Mouse (Mus musculus) Patski (cell line): ENCODE data around the gene Slco3a1. TPM values are rescaled to one million over a fixed set of nuclear protein-coding genes. Genes with fewer than 3 reads are reported as not detected.

Experiments
- ATAC-seq: fragments of 100-300 bp; one replicate; pipeline ENCODE4 v1.8.0; 2021
- CTCF ChIA-PET: fragments of 350-600 bp; sonication (Branson Sonifier 250); formaldehyde crosslinking; loops from one replicate; lab custom pipeline; 2022; ENCODE audit warnings: inconsistent platforms; lab: Charles Lee
- POLR2A ChIA-PET: fragments of 350-600 bp; sonication (Branson Sonifier 250); formaldehyde crosslinking; loops from one replicate; lab custom pipeline; 2022; ENCODE audit warnings: antibody characterized with exemption, inconsistent platforms; lab: Charles Lee
- DNase-seq: peaks from one replicate; pipeline ENCODE4 v3.0.0-alpha.2; 2011; ENCODE audit warnings: low read depth, low spot score
- H3K27me3 ChIP-seq: fragments of 371-371 bp; one replicate; pipeline ENCODE4 v1.5.1; 2021
- CTCF ChIP-seq: fragments of 100-300 bp; IDR thresholded peaks from one replicate; pipeline ENCODE4 v1.5.1; 2021
- in situ Hi-C: fragments of 300-500 bp; cut with MboI; formaldehyde crosslinking; loops from 3 replicates; pipeline ENCODE4 v1.11.1; 2018; ENCODE audit warnings: low pct_unique_long_range_greater_than_20kb, mixed read lengths
- polyA plus RNA-seq: library from polyadenylated mRNA; unstranded; gene quantifications from one replicate; pipeline ENCODE4 v1.2.3, GENCODE M21; 2021

Gene Slco3a1
- polyA plus RNA-seq, 1 experiment from 2014 or later: 25.3 TPM

DNA sequence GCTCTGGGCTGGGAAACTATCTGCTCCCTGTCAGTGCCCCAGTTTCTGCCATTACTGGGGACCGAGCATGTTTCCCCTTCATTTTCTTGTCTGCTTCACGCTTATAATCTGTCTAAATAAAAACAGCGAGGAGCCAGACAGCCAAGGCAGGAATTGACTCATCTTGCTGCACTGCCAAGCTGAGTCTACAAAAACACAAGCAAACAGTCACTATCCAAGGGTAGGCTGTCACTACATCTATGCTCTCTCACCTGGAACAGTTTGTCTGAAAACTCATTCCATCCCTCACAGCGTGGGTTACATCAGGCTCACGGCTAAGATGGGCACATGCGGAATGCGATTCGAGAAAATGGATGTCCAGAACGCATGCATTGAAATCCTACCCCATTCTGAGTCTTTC lies 207.6 kb downstream of the Slco3a1 start:
- ChIA-PET POLR2A (interaction anchor here (0.5 kb wide), 1 partner anchor 67 kb away, joined by 3 read pairs; no protein-coding TSS in a partner anchor), CTCF (interaction anchor here (1.3 kb wide), 1 partner anchor 10 kb away, joined by 5 read pairs; no protein-coding TSS in a partner anchor)
- peak; percentile 74 for ATAC-seq
- no peak for TF ChIP-seq CTCF
- in situ Hi-C loops: loop anchor here (10.0 to 25.0 kb wide), 2 partner anchors 302 to 910 kb away; no protein-coding TSS in a partner anchor
- DNase-seq: peak; percentile 42
- no peaks in the 10 kb centered on the region for H3K27me3 ChIP-seq

DNA sequence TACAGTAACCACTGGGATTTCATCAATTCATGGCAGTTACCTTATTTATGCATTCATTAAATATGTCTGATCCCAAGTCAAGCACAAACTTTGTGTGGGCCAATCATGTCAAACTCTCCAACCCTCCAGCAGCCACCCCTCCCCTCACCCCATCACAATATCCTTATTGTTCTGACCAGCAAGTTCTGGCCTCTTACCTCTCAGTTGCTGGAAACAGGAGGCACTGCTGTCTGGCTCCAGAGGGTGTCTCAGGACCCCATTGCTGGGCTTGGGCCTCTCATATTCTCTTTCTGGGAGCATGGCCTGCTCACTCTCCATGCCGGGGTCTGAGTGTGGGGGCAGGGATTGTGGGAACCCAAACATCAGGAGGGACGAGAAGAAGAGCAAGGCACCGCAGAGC lies 208.1 kb downstream of the Slco3a1 start:
- CTCF ChIA-PET: interaction anchor here (2.9 kb wide), 1 partner anchor 8 kb away, joined by 9 read pairs; no protein-coding TSS in a partner anchor
- in situ Hi-C loops: loop anchor here (10.0 to 25.0 kb wide), 2 partner anchors 302 to 909 kb away; no protein-coding TSS in a partner anchor
- ATAC-seq (no peak), DNase-seq (no peak)
- POLR2A ChIA-PET: interaction anchor here (0.5 kb wide), 1 partner anchor 66 kb away, joined by 3 read pairs; no protein-coding TSS in a partner anchor
- no peak for TF ChIP-seq CTCF
- H3K27me3 ChIP-seq: no peaks in the 10 kb centered on the region

DNA sequence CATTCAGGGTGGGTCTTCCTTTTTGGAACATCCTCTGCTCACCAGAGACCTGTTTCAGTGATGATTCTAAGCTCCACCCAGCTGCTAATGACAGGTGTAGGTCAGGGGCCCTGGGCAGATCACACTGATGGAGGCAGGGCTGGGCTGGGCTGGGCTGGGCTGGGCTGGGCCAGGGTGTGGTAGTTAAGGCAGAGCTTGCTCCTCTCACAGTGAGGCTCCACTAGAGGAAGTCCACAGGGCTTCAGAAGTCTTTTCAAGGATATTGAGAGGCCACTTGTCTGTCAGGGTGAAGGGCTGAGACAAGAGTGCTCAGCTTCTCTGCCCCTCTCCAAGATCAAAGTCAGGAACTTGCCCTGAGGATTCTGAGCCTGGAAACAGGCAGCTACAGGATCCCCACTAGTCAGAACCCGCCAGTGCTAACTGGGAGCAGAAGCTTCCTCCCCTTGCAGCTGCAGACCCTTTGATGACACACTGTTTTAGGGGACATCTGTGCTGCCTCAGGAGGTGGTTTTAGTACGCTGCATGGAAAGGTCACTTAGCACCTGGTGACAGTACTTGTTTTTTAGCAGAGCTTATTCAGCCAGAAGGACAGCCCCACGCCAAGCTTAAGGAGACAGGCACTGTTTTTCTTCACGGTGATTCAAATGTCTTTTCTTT lies 213.3 kb downstream of the Slco3a1 start:
- POLR2A ChIA-PET: interaction anchor here (0.6 kb wide), 1 partner anchor 86 kb away, joined by 3 read pairs; no protein-coding TSS in a partner anchor
- TF ChIP-seq CTCF: no peak
- DNase-seq (no peak), ATAC-seq (no peak)
- H3K27me3 ChIP-seq: no peaks in the 10 kb centered on the region
- CTCF ChIA-PET: no interaction called here
- in situ Hi-C loops: loop anchor here (10.0 to 25.0 kb wide), 2 partner anchors 296 to 904 kb away; no protein-coding TSS in a partner anchor

DNA sequence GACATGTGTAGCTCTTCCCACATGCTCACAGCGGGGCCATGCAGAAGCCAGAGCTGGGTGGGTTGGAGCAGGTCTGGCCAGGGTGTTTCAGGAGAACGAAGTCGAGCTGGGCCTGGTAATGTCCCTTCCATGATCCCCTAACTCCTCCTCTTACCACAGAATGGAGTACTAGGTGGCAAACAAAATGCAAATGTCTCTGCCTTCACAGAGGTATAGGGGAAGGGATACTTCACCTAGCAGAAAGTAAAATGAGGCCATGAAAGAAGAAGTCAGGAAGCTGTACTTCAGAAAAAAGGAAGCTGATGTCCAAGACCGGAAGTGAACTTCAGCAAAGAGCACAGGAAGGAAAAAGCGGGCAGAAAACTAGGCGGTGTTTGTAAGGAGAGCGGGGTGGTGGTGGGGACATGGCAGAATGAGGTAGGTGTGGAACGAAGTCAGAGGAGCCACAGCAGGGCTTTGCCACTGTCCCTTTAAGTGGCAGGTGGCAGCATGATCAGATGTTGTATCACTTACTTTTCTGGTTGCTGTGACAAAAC lies 214.1 kb downstream of the Slco3a1 start:
- no peak for ATAC-seq
- no peak for DNase-seq
- CTCF ChIA-PET: no interaction called here
- POLR2A ChIA-PET: no interaction called here
- H3K27me3 ChIP-seq: no peaks in the 10 kb centered on the region
- in situ Hi-C loops: loop anchor here (10.0 to 25.0 kb wide), 2 partner anchors 296 to 903 kb away; no protein-coding TSS in a partner anchor
- TF ChIP-seq CTCF: no peak

DNA sequence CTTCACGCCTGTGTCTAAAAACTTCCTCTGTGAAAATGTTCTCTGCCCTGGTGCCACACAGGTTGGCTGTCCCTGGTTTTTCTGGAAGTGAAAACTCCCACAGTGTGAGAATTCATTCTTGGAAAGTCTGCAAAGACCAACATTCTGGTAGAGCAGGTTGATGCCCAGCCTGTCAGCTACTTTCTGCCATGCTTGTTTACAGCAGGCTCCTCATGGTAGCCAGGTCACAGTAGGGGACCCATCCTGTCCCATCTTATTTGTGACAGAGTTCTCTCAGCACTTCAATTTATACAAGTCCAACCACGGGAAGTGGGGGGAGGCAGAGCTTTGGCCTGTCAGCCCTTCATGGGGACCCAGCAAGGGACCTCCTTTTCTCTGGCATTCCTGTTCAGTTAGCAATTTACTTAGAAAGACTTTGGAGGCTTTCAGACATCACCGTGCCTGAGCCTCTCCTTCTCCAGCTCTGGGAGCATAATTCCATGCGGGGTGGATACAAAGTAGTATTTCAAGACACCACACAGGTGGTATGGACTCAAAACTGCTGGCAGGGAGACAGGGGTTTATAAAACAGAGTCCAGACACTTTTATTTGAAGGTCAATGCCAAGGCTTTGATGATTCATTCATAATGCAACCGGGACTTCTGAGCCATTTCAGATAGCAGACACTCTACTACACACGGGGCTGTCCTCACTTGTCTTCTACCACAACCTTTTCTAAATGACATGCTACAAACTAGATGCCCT lies 216.7 kb downstream of the Slco3a1 start:
- CTCF ChIA-PET: no interaction called here
- in situ Hi-C loops: loop anchor here (25.0 kb wide), 1 partner anchor 901 kb away; no protein-coding TSS in a partner anchor

DNA sequence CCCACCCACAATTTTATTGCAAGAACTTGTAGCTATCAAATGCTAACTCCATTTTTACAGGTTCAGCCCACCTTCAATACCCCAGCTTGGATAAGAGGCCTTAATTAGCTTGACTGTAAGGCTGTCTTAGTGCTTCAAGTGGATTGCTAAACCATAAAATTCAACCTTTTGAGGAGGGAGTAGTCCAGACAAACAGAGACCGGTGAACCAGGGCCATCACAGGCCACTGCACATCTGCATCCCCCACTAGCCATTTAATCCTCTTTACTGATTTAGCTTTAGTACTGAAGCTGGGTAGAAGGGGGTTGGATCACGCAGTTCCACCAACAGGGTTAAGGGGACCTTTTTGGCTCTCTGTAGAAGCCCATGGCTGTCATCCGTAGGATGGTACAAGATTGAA lies 222.3 kb downstream of the Slco3a1 start:
- ChIA-PET CTCF (interaction anchor here (1.6 kb wide), 1 partner anchor 11 kb away, joined by 4 read pairs; no protein-coding TSS in a partner anchor), POLR2A (no interaction called here)
- in situ Hi-C loops: loop anchor here (25.0 kb wide), 1 partner anchor 895 kb away; no protein-coding TSS in a partner anchor
- DNase-seq (no peak), ATAC-seq (no peak)
- no peaks in the 10 kb centered on the region for H3K27me3 ChIP-seq
- TF ChIP-seq CTCF: no peak

More for the DNA sequence above, 216.7 kb downstream of the Slco3a1 start:
- TF ChIP-seq CTCF: no peak
- DNase-seq (no peak), ATAC-seq (no peak)
- H3K27me3 ChIP-seq: no peaks in the 10 kb centered on the region
- POLR2A ChIA-PET: no interaction called here

DNA sequence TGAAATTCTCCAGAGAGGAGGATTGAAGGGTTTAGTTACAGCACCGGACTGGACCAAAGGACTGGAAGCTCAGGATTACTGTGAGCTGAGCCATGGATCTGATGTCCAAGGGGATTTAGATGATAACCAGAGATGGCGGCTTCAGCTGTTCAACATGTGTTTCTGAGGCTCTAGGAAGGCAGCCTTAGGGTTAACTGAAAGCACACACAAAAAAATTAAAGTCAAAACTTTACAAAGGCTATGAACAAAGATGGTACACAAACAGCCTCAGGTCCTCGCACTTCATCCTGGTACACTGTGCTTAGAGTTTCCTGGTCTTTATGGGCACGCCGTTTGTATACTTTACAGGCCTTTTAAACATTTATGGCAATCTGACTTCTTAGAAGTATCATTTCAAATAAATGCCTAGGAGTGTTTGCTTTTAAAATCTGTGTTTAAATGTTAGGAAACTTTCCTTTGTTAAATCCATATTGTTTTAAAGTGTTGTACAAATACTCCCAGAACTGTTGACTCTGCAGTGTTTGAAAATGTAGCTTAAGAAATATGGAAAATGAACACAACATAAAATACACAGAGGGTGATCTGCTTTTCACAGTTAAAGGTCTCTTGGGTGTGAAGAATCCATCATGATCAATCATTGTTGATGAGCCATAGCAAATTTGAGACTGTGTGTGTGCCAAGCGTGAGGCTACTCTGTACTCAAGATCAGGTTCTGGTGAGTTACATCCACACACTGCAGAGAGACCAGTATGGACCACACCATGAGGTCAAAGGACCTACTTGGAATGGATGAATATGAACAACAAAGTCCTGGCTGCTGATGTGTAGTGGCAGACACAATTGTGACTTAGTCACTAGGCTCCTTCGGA lies 223.5 kb downstream of the Slco3a1 start:
- CTCF ChIA-PET: interaction anchor here (1.6 kb wide), 1 partner anchor 12 kb away, joined by 4 read pairs; no protein-coding TSS in a partner anchor
- DNase-seq: no peak
- in situ Hi-C loops: loop anchor here (25.0 kb wide), 1 partner anchor 894 kb away; no protein-coding TSS in a partner anchor
- H3K27me3 ChIP-seq: no peaks in the 10 kb centered on the region
- no peak for TF ChIP-seq CTCF
- ATAC-seq: no peak
- POLR2A ChIA-PET: interaction anchor here (0.5 kb wide), 1 partner anchor 559 kb away, joined by 5 read pairs; no protein-coding TSS in a partner anchor

DNA sequence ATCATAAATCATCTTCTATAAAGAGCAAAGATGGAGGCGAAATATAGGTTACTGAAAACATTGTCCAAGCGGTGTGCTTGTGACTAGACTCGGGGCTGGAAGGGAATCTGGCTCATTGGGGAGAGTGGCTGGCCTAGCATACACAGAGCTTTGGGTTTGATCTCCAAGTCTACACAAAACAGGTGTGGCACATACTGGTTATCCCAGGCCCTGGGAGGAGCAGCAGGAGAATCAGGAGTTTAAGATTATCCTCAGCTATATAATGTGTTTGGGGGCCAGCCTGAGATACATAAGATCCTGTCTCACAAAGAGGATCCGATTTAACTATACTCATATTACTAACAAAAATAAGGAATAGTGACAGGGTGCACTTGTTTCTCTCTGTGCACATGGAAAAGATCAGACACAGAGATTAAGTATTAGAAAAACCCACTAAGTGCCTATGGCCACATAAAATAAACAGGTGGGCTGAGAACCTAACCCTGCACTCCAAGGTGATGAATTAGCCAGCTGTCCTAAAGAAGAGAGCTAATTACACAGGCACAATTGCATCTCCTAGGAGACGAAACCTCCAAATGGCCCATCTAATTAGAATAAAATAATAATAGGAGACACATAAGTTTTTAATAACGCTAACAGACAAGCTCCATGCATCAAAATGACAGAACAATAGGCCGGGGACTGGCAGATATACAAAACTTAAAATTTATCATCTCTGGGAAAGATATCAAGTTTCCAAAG lies 224.3 kb downstream of the Slco3a1 start:
- H3K27me3 ChIP-seq: no peaks in the 10 kb centered on the region
- no peak for TF ChIP-seq CTCF
- CTCF ChIA-PET: no interaction called here
- POLR2A ChIA-PET: no interaction called here
- in situ Hi-C loops: loop anchor here (25.0 kb wide), 1 partner anchor 893 kb away; no protein-coding TSS in a partner anchor
- DNase-seq (no peak), ATAC-seq (no peak)

DNA sequence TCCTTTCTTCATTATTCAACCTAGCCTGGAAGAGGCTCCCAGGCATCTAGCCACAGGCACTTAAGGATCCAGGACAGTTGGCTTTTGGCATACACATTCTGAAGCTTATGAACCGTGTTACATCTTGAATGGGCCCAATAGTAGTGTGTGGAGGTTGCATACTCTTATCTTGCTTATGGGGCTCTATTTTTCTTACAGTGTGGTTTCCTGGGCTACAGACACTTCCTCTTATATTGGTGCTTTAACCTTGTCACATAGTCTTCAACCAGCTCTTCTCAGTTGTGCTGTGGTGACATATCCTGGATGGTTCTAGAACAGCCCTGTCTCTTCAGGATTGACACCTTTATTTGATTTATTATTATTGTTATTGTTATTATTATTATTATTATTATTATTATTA lies 225.6 kb downstream of the Slco3a1 start:
- CTCF ChIA-PET: interaction anchor here (1.1 kb wide), 1 partner anchor 20 kb away, joined by 3 read pairs; no protein-coding TSS in a partner anchor
- in situ Hi-C loops: loop anchor here (25.0 kb wide), 1 partner anchor 892 kb away; no protein-coding TSS in a partner anchor
- TF ChIP-seq CTCF: no peak
- DNase-seq (no peak), ATAC-seq (no peak)
- no peaks in the 10 kb centered on the region for H3K27me3 ChIP-seq
- POLR2A ChIA-PET: no interaction called here
